Mouse (Mus musculus) liver, embryonic 14.5 days (tissue): Measurements from ENCODE around the gene Card11.

Source experiments
- CTCF ChIP-seq: IDR thresholded peaks from 2 replicates; pipeline ENCODE4 v1.5.1; 2016; ENCODE audit warnings: antibody characterized with exemption, low read depth, control low read depth
- EP300 ChIP-seq: IDR thresholded peaks from 2 replicates; pipeline ENCODE4 v1.6.1; 2016; ENCODE audit warnings: antibody characterized with exemption, low read depth

GRCm38 (mm10) chr5:140847300-140847729 is 153.1 kb downstream of the Card11 start:
- peak; percentile 86 for TF ChIP-seq CTCF
- no peak for TF ChIP-seq EP300
